Mouse (Mus musculus): ENCODE measurements around the gene Mboat7.

DNA sequence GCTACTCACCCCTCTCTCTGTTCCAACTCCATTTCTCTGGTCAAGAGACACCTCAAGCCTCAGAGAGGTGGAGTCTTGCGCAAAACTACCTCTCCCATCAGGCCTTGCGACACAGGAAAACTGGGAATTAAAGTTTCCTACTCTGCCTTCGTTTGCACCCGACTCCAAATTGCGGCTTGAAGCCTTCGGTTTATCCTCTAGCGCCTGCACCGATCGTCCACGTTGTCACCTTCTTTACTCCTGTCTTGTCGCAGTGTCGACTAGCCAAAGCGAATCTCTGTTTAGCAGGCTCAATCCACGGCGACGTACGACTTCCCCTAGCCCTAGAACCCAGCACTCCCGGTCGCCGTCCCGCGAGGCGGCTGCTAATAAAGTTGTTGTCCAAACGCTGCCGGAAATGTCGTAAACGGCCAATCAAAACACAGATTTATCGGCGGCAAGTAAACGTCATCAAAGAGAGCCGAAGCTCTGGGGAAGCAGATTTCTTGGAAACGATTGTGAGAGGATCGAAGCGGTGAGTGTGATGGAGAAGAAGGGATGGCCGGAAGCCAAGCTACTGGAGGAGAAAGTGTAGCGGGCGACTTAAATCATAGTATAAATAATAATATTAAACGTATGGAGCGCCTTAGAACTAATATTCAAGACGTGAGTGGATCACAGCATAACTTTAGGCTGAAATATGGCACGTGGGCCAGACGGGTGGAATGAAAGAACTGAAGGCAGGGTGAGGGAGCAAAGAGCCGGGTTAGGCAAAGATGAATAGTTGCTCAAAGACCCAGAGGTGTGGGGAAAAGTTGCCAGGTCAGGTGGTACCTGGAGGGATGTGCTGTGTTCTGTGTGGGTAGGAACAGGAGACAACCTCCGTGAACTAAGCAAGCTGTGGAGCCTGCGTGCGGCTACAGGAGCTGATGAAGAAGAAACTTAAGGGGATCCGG is 63.5 kb downstream of the Mboat7 start, which contains the start of the genes Tfpt and Prpf31:
- TF ChIP-seq CTCF (IDR thresholded peaks at IDR 0.05; ENCODE audit: low read depth, low read length) (no peak), GATA1 (IDR thresholded peaks at IDR 0.05; ENCODE audit: borderline replicate concordance, low read length) (no peak)

Measured in G1E (cell line).